Mouse (Mus musculus): ENCODE measurements around the gene Ankrd53. TPM values are rescaled to one million over a fixed set of nuclear protein-coding genes. Genes with fewer than 3 reads are reported as not detected.
A peak's percentile ranks its signal among the peaks of the same experiment; 100 is the strongest.

The Ankrd53 gene
- polyA plus RNA-seq, 1 experiment, result 0.14 TPM

DNA sequence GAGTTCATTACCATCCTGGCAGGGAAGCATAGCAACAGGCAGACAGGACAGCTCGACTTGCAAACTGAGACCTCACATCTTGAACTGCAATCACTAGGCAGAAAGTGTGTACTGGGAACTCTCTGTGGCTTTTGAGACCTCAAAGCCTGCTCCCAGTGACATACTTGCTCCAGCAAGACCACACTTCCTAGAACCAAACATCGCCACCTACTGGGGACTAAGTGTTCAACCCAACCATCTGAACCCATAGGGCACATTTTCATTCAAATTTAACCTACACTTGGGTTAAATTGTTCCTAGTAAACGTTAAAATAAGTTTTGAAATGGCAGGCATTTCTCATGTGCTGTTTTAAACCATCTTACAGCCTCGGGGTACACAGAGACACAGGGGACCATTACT lies 35.3 kb upstream of the Ankrd53 start:
- Histone ChIP-seq H3K4me3 (ENCODE audit: insufficient read depth, low read depth, low read length) (no peak overlapping the region), H3K27me3 (replicated peaks; ENCODE audit: control insufficient read depth, insufficient read depth, low read length) (0 out of 2 replicates have a peak, but pooled peaks cover 2% of the 10 kb centered on the region), H3K27ac (ENCODE audit: insufficient read depth, low read depth, low read length) (no peak overlapping the region), H3K4me1 (ENCODE audit: control insufficient read depth, insufficient read depth, low read length) (no peaks in the 10 kb centered on the region), H3K36me3 (ENCODE audit: control insufficient read depth, insufficient read depth, low read length) (no peaks in the 10 kb centered on the region)
- WGBS, result 50% methylated on average over 4 of the region's 4 CpGs
- DNase-seq, result no peak
- TF ChIP-seq POLR2A (IDR thresholded peaks at IDR 0.05; ENCODE audit: low read depth, low read length) (no peak), CTCF (conservative IDR thresholded peaks at IDR 0.05; ENCODE audit: insufficient read depth, insufficient read length, low read depth, low read length) (peak; percentile 29; the same call in 1 of the 2 replicates)

DNA sequence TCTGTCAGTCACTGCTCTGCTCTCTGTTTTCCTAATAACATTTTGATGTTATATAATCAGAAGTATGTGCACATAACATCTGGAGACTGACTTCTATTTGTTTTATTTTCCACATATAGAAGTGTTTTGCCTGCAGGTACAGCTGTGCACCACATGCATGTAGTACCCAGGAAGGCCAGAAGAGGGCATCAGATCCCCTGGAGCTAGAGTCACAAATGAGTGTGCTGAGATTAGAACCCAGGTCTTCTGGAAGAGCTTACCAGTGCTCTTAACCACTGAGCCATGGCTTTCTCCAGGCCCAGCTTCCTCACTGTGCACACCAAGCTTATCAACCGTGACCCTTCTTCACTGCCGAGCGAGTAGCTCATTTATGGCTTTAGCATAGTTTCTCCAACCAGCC lies 34.0 kb upstream of the Ankrd53 start:
- no peak for DNase-seq
- H3K27ac ChIP-seq (ENCODE audit: insufficient read depth, low read depth, low read length), result no peak overlapping the region
- H3K4me3 ChIP-seq (ENCODE audit: insufficient read depth, low read depth, low read length), result no peak overlapping the region
- TF ChIP-seq POLR2A (IDR thresholded peaks at IDR 0.05; ENCODE audit: low read depth, low read length) (no peak), CTCF (conservative IDR thresholded peaks at IDR 0.05; ENCODE audit: insufficient read depth, insufficient read length, low read depth, low read length) (peak; percentile 63)
- no peaks in the 10 kb centered on the region for H3K4me1 ChIP-seq (ENCODE audit: control insufficient read depth, insufficient read depth, low read length)
- 0 out of 2 replicates have a peak, but pooled peaks cover 2% of the 10 kb centered on the region for H3K27me3 ChIP-seq (replicated peaks; ENCODE audit: control insufficient read depth, insufficient read depth, low read length)
- 59% methylated on average over 3 of the region's 3 CpGs for WGBS
- no peaks in the 10 kb centered on the region for H3K36me3 ChIP-seq (ENCODE audit: control insufficient read depth, insufficient read depth, low read length)

GRCm38 (mm10) chr6:83729350-83729970 lies 33.0 kb upstream of the Ankrd53 start:
- no peak for DNase-seq
- Histone ChIP-seq H3K27ac (ENCODE audit: insufficient read depth, low read depth, low read length) (no peak overlapping the region), H3K27me3 (replicated peaks; ENCODE audit: control insufficient read depth, insufficient read depth, low read length) (no peaks in the 10 kb centered on the region), H3K4me1 (ENCODE audit: control insufficient read depth, insufficient read depth, low read length) (no peaks in the 10 kb centered on the region), H3K4me3 (ENCODE audit: insufficient read depth, low read depth, low read length) (no peak overlapping the region), H3K36me3 (ENCODE audit: control insufficient read depth, insufficient read depth, low read length) (no peaks in the 10 kb centered on the region)
- WGBS, result 51% methylated on average over 14 of the region's 14 CpGs
- TF ChIP-seq CTCF (conservative IDR thresholded peaks at IDR 0.05; ENCODE audit: insufficient read depth, insufficient read length, low read depth, low read length) (no peak), POLR2A (IDR thresholded peaks at IDR 0.05; ENCODE audit: low read depth, low read length) (no peak)

DNA sequence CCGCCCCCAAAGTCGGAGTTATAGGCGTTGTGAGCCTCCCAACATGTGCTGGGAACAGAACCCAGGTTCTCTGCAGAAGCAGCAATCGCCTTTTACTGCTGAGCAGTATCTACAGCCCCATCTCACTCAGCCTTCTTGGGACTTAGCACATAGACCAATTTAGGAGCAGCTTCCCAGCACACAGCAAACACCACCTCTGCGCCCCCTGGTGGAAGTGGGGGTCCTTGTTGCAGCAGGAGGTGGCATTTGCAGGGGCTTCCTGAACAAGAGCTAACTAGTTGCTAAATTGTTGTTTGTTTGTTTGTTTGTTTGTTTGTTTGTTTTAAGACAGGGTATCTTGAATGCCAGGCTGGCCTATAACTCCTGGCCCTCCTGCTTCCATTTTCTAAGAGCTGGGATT lies 31.3 kb upstream of the Ankrd53 start:
- Histone ChIP-seq H3K27ac (ENCODE audit: insufficient read depth, low read depth, low read length) (no peak overlapping the region), H3K27me3 (replicated peaks; ENCODE audit: control insufficient read depth, insufficient read depth, low read length) (no peaks in the 10 kb centered on the region), H3K36me3 (ENCODE audit: control insufficient read depth, insufficient read depth, low read length) (no peaks in the 10 kb centered on the region), H3K4me1 (ENCODE audit: control insufficient read depth, insufficient read depth, low read length) (no peaks in the 10 kb centered on the region), H3K4me3 (ENCODE audit: insufficient read depth, low read depth, low read length) (no peak overlapping the region)
- peak; percentile 68 for DNase-seq
- TF ChIP-seq CTCF (conservative IDR thresholded peaks at IDR 0.05; ENCODE audit: insufficient read depth, insufficient read length, low read depth, low read length), result peak; percentile 76
- no peak for TF ChIP-seq POLR2A (IDR thresholded peaks at IDR 0.05; ENCODE audit: low read depth, low read length)
- WGBS, result 25% methylated on average over 5 of the region's 5 CpGs

DNA sequence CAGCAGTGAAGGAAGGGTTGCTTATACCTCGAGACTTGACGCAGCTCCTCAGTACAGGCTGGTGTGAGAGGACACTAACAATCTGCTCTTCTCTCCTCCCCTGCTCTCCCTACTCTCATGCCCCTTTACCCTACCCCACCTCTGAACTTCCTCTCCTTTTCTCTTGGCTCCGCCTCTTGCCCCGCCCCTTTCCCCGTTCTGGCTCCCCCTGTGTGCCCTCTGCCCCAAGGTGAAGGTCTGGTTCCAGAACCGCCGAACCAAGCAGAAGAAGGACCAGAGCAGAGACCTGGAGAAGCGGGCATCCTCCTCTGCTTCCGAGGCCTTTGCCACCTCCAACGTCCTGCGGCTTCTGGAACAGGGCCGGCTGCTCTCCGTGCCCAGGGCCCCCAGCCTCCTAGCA lies 25.1 kb upstream of the Ankrd53 start:
- no peak overlapping the region for H3K27ac ChIP-seq (ENCODE audit: insufficient read depth, low read depth, low read length)

DNA sequence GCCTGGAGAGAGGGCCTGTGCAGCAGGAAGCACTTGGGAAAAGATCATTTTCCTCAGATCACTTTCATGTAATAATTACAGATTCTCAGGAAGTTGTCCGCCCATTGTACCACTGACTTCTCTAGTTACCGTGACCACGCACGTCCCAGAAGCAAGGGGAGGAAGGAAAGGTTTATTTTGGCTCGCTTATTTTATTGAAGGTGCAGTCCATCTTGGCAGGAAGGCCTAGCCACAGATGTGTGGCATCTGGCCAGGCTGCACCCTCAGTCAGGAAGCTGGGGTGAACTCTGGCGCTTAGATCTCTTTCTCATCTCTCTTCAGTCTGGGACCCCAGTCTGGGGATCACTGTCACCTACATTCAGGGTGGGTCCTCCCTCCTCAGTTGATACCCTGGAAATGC lies 23.8 kb upstream of the Ankrd53 start:
- Histone ChIP-seq H3K4me1 (ENCODE audit: control insufficient read depth, insufficient read depth, low read length) (no peaks in the 10 kb centered on the region), H3K27me3 (replicated peaks; ENCODE audit: control insufficient read depth, insufficient read depth, low read length) (no peaks in the 10 kb centered on the region), H3K27ac (ENCODE audit: insufficient read depth, low read depth, low read length) (no peak overlapping the region), H3K36me3 (ENCODE audit: control insufficient read depth, insufficient read depth, low read length) (no peaks in the 10 kb centered on the region), H3K4me3 (ENCODE audit: insufficient read depth, low read depth, low read length) (no peak overlapping the region)
- DNase-seq, result no peak
- no peak for TF ChIP-seq POLR2A (IDR thresholded peaks at IDR 0.05; ENCODE audit: low read depth, low read length)
- TF ChIP-seq CTCF (conservative IDR thresholded peaks at IDR 0.05; ENCODE audit: insufficient read depth, insufficient read length, low read depth, low read length), result no peak
- 43% methylated on average over 6 of the region's 6 CpGs for WGBS

More for the DNA sequence above, 25.1 kb upstream of the Ankrd53 start:
- Histone ChIP-seq H3K36me3 (ENCODE audit: control insufficient read depth, insufficient read depth, low read length) (no peaks in the 10 kb centered on the region), H3K4me1 (ENCODE audit: control insufficient read depth, insufficient read depth, low read length) (no peaks in the 10 kb centered on the region), H3K27me3 (replicated peaks; ENCODE audit: control insufficient read depth, insufficient read depth, low read length) (no peaks in the 10 kb centered on the region), H3K4me3 (ENCODE audit: insufficient read depth, low read depth, low read length) (no peak overlapping the region)
- no peak for TF ChIP-seq CTCF (conservative IDR thresholded peaks at IDR 0.05; ENCODE audit: insufficient read depth, insufficient read length, low read depth, low read length)
- no peak for DNase-seq
- 39% methylated on average over 13 of the region's 13 CpGs for WGBS

GRCm38 (mm10) chr6:83742761-83743160 lies 19.7 kb upstream of the Ankrd53 start, which contains the start of gene Atp6v1b1:
Gene Atp6v1b1 (plus strand): TSS chr6:83742990.
- no peaks in the 10 kb centered on the region for H3K36me3 ChIP-seq (ENCODE audit: control insufficient read depth, insufficient read depth, low read length)
- 36% methylated on average over 5 of the region's 5 CpGs for WGBS
- DNase-seq, result peak; percentile 67
- TF ChIP-seq CTCF (conservative IDR thresholded peaks at IDR 0.05; ENCODE audit: insufficient read depth, insufficient read length, low read depth, low read length) (no peak), POLR2A (IDR thresholded peaks at IDR 0.05; ENCODE audit: low read depth, low read length) (peak; percentile 59)
- peak within 1 kb of the TSS; percentile 45 for H3K4me3 ChIP-seq (ENCODE audit: insufficient read depth, low read depth, low read length)
- H3K27me3 ChIP-seq (replicated peaks; ENCODE audit: control insufficient read depth, insufficient read depth, low read length), result no peaks in the 10 kb centered on the region
- no peaks in the 10 kb centered on the region for H3K4me1 ChIP-seq (ENCODE audit: control insufficient read depth, insufficient read depth, low read length)
- peak within 1 kb of the TSS; percentile 95 for H3K27ac ChIP-seq (ENCODE audit: insufficient read depth, low read depth, low read length)
